Mouse (Mus musculus): ENCODE results near the gene Wfdc15b.

DNA sequence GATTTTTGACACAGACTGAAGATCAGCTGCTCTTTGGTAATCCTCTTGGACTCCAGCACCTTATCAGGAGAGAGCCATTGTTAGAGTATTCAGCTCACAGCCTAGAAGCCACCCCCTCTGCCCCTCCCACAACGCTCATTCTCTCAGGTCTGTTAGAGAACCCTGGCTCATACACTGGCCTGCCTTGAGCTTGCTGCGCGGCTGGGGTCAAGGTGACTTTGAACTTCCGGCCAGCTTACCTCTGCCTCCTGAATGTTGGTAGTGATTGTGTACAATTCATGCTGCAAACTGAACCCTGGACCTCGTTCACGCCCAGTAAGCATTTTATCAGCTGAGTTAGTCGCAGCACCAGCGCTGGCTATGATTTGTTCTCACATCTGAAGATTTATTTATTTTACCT lies 11.2 kb upstream of the Wfdc15b start:
- TF ChIP-seq CTCF (IDR thresholded peaks at IDR 0.05; ENCODE audit: insufficient read depth, low read length) (no peak), POLR2A (IDR thresholded peaks at IDR 0.05; ENCODE audit: borderline replicate concordance, extremely low read depth, low read depth, low read length) (no peak)
